Mouse (Mus musculus): ENCODE measurements around the gene Otos.

Gene Otos

GRCm38 (mm10) chr1:92647026-92647425, 1.6 kb downstream of the Otos start:
- DNase-seq (ENCODE audit: low spot score in 2 of 2) = no peak

DNA sequence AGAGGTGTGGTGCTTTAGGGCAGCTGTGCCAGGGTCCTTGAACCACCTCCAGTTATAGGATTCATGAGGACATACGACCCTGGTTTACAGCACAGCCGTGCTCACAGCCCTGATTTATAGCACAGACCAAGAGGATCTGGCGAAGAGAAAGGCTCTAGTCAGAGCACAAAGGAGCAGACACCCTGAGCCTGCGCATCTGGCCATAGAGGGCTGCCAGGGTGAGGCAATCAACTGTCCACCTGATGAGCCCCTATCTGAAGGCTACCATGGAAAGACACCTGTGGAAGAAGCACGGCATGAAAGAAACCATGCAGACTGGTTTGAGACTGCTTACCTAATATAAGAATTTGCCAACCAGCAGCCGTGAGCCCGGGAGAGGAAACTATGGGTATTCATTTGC, 2.0 kb downstream of the Otos start:
- DNase-seq (ENCODE audit: low spot score in 2 of 2) = no peak

GRCm38 (mm10) chr1:92646111-92646510, 2.5 kb downstream of the Otos start:
- no peak for DNase-seq (ENCODE audit: low spot score in 2 of 2)

DNA sequence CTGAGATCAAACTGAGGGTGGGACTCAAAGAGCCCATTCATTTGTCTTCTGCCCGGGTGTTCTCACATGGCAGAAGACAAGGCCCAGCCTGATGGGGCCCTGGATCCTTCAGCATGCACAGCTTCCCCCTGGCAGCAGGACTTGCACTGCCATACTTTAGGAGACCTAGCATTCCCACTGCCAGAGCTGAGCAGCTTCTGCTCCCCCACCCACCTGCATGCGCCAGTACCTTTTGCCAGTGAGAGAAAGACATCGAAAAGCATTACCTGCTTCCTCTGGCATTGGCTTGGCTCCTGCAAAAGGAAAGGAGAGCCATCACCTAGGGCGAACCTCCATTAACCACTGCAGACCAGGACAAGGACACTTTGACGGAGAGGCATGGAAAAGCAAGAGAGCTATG, 3.7 kb downstream of the Otos start:
- no peak for DNase-seq (ENCODE audit: low spot score in 2 of 2)

DNA sequence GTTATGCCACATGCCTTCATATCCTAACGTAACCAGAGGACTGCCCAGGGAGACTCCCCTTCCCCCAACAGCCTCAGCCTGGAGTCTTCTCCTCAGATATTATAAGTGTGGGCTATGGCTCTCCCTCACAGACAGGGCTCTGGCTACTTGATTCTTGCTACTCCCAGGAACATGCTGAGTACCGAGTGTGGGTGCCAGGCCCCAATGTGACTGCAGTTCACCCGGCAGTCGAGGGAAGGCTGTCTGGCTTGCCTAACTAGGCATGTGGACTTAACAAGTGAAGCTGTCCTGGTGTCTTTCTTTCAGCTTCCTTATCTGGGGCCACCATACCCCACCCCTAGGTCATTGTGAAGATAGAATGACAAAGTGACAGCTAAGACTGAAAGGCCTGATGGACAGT, 5.0 kb downstream of the Otos start:
- DNase-seq (ENCODE audit: low spot score in 2 of 2) = no peak

DNA sequence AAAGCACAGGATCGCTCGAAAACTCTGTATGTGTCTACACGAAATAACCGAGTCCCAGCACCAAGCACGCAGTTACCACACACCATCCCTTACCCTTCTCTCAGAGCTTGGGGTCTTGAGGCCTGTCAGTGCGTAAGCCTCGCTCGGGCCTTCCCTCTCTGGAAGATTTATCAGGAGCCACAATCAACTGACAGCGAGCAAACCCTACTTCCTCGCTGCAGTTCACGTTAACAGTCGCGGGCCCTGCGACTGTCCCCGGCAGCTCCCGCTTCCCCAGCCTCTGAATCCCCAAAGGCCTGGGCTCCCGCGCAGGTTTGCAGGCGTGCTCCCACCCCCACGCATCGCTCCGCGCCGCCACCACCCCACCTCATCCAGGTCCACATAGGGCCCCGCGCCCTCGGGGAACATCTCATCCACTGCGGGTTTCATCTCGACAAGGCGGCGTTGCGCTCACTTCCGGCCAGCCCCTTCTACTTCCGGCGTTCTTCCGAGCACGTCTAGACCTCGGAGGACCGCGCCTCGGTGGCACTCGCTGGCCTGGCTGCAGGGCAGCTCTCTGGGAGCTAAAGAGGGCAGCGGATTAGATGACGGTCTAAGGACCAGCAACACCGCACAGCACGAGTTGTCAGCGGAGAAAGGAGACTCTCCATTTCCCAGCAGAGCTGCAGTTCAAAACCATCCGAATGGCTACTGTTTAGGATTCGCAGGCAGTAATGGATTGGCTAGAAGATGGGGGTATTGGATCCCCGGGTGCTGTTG, 6.9 kb downstream of the Otos start, which contains the start of gene Cops9:
Cops9 (minus strand) TSS at position 472 of the 759 bp plus-strand sequence.
- peak; percentile 73 to 85 for DNase-seq (ENCODE audit: low spot score in 2 of 2)

DNA sequence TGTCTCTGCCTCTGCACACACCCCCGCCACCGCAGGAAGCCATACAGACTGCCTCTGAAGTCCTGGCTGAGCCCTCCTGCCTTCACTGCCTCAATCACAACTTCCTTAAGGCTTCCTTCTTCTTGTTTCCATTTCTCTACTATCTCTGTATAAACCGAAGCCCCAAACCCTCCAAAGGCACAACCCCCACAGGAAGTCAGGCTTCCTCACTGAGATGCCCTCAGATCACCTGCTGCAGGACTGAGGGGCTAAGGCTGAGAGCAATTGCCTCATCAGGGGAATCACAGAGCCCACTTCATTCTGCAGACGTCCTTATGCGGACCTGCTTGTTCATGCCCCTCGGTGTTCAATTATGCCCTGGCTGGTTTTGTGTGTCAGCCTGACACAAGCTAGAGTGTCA, 8.2 kb downstream of the Otos start:
- DNase-seq (ENCODE audit: low spot score in 2 of 2) = no peak

DNA sequence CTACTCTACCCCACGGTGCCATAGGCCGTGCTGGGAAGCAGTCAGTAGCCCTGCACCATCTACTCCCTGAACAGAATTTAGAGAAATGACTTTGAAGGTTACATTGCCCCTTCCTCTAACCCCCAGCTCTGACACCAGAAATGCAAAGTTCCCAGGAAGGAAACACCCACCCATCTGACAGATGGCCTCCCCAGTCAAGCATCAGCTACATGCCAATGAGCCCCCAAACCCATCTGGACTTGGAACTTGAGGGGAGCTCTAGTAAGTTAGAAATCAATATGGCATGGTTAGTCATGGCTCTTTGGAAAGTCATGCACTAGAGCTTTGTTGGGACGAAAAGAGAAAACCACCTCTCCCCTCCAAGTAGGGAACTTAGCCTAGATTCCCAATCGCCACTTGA, 9.9 kb downstream of the Otos start:
- no peak for DNase-seq (ENCODE audit: low spot score in 2 of 2)

DNA sequence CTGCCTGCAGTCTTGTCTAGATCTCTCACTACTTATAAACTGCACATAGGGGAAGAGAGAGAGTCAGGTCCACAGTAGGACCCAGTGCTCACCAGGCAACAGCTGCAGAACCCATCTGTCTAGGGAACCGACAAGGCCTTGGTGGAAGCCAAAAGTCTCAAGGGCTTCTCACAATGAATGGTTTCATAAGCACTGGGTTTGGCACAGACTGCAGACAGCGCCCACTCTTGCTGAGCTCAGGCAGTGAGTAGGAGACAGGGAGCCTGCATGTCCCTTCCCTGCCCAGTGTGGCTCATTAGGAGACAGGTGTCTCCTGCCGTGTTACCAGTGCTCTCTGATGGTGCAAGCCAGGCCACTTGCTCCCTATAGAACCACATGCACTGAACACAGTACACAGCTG, 10.5 kb downstream of the Otos start:
- DNase-seq (ENCODE audit: low spot score in 2 of 2) = no peak

- no peak for DNase-seq (ENCODE audit: low spot score in 2 of 2)
Measured at GRCm38 (mm10) chr1:92637501-92638172, 11.0 kb downstream of the Otos start.

GRCm38 (mm10) chr1:92636676-92637075, 12.0 kb downstream of the Otos start:
- peak in 1 of 2 experiments; percentile 11 for DNase-seq (ENCODE audit: low spot score in 2 of 2)

DNA sequence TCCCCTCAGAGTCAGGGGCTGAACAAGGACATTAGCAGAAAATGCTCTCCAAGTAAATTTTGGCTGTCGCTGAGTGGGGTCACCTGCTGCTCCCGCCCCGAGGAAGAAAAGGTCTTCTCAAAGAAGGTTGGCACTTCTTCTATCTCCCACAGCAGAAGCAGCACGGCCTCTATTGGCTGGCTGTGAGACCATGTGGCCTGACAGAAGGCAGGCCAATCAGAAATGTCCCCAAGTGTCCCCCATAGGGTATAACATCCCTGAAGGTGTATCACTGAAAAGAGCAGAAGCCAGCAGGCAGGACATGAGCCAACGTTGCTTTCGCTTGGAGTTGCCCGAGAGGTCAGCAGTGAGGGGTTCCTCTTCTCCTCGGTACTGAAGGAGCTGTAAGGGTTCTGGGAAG, 12.6 kb downstream of the Otos start:
- DNase-seq (ENCODE audit: low spot score in 2 of 2) = peak in 1 of 2 experiments; percentile 16

GRCm38 (mm10) chr1:92634976-92635599, 13.6 kb downstream of the Otos start:
- DNase-seq (ENCODE audit: low spot score in 2 of 2) = peak in 1 of 2 experiments; percentile 18

GRCm38 (mm10) chr1:92634569-92634968, 14.1 kb downstream of the Otos start:
- no peak for DNase-seq (ENCODE audit: low spot score in 2 of 2)

DNA sequence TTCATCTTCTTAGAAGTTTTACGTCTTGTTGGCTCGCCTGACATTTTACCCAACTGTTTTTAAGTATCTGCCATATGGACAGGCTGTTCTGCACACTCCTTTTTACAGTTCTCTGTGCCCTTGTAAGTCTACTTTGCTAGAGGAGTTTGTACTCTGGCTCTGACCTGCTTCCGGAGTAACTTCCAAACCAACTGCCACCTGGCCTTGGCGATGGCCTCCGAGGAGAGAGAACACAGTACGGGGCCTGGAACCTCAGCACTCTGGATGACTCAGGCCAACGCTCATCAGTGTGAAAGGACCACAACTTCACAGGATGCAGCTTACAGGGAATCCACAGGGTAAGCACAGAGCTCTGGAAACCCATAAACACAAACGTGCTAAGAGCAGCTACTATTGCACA, 14.9 kb downstream of the Otos start:
- DNase-seq (ENCODE audit: low spot score in 2 of 2) = peak in 1 of 2 experiments; percentile 5

DNA sequence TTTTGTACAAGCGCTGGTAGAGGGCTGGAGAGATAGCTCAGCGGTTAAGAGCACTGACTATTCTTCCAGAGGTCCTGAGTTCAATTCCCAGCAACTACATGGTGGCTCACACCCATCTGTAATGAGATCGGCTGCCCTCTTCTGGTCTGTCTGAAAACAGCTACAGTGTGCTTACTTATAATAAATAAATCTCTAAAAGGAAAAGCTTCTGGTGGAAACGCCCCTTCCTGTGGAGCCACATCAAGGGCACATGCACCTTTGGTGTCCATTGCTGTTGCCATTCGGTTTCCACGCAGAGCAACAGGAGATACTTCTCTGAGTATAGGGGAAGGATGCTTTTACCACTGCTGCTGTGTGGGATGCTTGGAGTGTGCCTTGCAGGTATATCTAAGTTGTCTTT, 15.7 kb downstream of the Otos start:
- DNase-seq (ENCODE audit: low spot score in 2 of 2) = peak in 1 of 2 experiments; percentile 7

GRCm38 (mm10) chr1:92632196-92632595, 16.4 kb downstream of the Otos start:
- no peak for DNase-seq (ENCODE audit: low spot score in 2 of 2)

DNA sequence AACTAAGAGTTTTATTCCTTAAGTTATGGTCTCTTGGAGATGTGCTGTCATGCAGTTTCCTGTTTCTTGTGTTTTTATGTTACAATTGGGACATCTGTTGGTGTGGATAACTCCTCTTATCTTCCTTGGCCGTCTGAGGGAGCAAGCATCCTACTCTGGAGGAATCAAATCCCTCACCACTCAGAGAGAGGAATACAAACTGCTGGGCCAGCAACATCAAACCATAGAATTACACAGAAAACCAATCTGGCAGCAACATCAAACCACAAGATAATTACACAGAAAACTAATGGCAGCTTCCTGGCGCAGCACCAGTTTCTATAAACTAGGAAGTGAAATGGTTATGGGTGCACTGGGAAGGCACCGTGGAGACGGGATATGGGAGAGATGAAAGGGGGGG, 20.4 kb downstream of the Otos start:
- DNase-seq (ENCODE audit: low spot score in 2 of 2) = peak in 1 of 2 experiments; percentile 10

DNA sequence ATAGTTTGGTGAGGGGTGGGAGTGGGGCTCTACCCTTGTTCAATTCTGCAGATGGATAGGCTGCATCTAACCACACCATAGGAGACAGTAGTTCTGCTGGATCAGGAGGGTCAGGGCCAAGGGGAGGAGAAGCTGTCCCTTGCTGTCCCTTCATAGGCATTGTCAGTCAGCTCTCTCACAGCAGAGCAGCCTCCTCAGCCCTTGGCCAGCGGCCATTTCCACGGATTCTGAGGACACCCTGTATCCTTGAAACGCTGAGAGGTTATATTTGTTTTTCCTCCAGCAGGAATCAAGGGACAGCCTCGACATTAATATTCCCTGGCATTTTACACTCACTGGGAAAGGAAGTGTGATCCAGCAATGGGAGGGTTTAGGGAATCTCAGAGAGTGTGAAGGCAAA, 30.3 kb downstream of the Otos start:
- DNase-seq (ENCODE audit: low spot score in 2 of 2) = no peak

DNA sequence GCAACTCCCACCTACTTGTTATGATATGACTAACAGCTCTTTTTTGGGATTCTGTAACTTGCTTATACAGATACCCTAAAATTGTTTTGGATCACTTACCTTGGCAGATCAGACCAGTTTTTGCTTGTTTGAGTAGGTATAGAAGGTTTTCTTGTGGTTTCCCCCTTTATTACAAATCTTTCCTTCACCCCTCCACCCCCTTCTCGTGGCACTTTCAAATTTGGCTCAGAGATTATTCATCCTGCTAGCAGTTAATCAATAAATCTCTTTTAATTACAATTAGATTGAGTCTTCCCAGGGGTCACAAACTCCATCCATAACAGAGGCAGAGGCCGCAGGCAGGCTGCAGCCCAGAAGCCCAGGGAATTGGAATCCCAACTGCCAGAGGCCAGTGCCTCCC, 31.2 kb downstream of the Otos start, which contains the start of gene Olfr12:
Olfr12 (plus strand) TSS at position 301 of the 400 bp plus-strand sequence.
- DNase-seq (ENCODE audit: low spot score in 2 of 2) = no peak

DNA sequence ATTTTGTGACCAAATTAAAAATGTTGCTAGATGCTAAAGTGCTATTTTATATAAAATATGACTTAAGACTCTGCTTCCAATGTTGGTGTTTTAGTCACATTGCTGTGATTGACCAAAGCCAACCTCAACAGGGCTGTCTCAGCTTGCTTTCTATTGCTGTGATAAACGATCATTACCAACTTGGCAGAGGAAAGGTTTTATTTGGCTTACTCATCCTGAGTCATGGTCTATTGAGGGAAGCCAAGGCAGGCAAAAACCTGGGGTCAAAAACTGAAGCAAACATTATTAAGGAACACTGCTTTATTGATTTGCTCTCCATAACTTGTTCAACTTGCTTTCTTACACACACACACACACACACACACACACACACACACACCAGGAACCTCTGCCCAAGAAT, 32.6 kb downstream of the Otos start:
- no peak for DNase-seq (ENCODE audit: low spot score in 2 of 2)

- DNase-seq (ENCODE audit: low spot score in 2 of 2) = no peak
Measured at GRCm38 (mm10) chr1:92614516-92614915, 34.1 kb downstream of the Otos start.

- DNase-seq (ENCODE audit: low spot score in 2 of 2) = no peak
Measured at GRCm38 (mm10) chr1:92613175-92613574, 35.5 kb downstream of the Otos start.

Measured in cerebellum, postnatal 4 days (tissue).